Mouse (Mus musculus): Measurements from ENCODE around the gene Myo9a.

- no peak for TF ChIP-seq CTCF (IDR thresholded peaks at IDR 0.05 in 2 of 3, conservative IDR thresholded peaks at IDR 0.05 in 1 of 3; ENCODE audit: control insufficient read depth in 1 of 3, insufficient read depth in 1 of 3, low read depth in 2 of 3, low read length in 3 of 3, poor library complexity in 1 of 3, severe bottlenecking in 1 of 3)
- no peak for TF ChIP-seq EP300 (IDR thresholded peaks at IDR 0.05; ENCODE audit: low read depth in 1 of 2, low read length in 2 of 2)
- TF ChIP-seq TCF12 (IDR thresholded peaks at IDR 0.05; ENCODE audit: low read depth, low read length): no peak
- no peak for TF ChIP-seq MXI1 (IDR thresholded peaks at IDR 0.05; ENCODE audit: low read depth, low read length)
- TF ChIP-seq CHD2 (IDR thresholded peaks at IDR 0.05; ENCODE audit: low read length): no peak
- TF ChIP-seq POLR2A (IDR thresholded peaks at IDR 0.05; ENCODE audit: control insufficient read depth in 1 of 2, insufficient read depth in 1 of 2, low read depth in 1 of 2, low read length in 2 of 2, poor library complexity in 1 of 2): no peak
- TF ChIP-seq RCOR1 (IDR thresholded peaks at IDR 0.05; ENCODE audit: low read depth, low read length): no peak
- no peak for TF ChIP-seq GATA1 (IDR thresholded peaks at IDR 0.05; ENCODE audit: low read depth, low read length)
- no peak for TF ChIP-seq HCFC1 (IDR thresholded peaks at IDR 0.05; ENCODE audit: low read depth, low read length)
- TF ChIP-seq MAZ (IDR thresholded peaks at IDR 0.05; ENCODE audit: low read depth, low read length): no peak
- no peak for TF ChIP-seq ZNF384 (IDR thresholded peaks at IDR 0.05; ENCODE audit: low read depth, low read length)
Observed at GRCm38 (mm10) chr9:59949511-59949910, 198.8 kb downstream of the Myo9a start.
